Mouse (Mus musculus): ENCODE measurements at regions not wholly inside any gene's neighbourhood (a gene's known extent, or its start where the extent isn't known, plus 50 kb on each side); places are given as distances from the start of the nearest gene placed in this dataset.
"Not testable (repeated sequence)": the region's sequence is repeated elsewhere in the genome, so short reads cannot be mapped to it uniquely, and the experiment has no call there.

DNA sequence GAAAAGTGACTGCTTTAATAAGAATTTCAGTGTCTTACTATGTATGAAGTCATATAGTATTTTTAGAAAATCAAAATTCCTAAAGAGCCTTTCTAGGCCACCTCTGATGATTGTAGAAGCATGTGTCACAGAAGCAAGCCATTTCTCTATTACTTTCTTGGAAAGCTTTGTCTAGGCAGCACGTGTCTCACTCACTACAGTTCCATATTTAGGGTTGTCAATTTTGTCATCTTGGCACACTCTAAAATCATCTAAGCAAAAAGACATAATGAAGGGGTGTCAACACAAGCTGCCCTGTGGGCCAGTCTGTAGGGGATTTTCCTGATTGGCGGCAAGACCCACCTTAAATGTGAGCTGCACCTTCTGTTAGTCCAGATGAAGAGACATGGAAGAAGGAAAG, 723.1 kb upstream of the Brinp1 start:
- in situ Hi-C loops (cut with MboI, MseI): no loop called here

DNA sequence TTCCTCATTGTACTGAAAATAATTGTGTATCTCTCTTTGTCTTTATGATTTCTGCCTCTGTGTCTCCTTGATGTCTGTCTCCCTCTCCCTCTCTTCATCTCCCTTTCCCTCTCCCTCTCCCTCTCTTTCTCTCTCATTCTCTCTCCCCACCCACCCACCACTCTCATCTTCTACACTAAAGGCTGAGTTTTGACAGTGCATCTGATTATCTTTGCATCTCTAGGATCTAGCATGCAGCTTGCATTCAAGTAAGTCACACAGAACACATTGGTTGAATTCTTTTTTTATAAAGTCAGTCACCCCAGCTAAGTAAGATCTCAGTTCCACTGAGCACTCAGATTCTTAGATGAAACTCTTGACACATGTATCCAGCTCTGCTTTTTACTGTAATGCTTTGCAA, 719.3 kb upstream of the Brinp1 start:
- in situ Hi-C loops (cut with MboI, MseI): no loop called here

DNA sequence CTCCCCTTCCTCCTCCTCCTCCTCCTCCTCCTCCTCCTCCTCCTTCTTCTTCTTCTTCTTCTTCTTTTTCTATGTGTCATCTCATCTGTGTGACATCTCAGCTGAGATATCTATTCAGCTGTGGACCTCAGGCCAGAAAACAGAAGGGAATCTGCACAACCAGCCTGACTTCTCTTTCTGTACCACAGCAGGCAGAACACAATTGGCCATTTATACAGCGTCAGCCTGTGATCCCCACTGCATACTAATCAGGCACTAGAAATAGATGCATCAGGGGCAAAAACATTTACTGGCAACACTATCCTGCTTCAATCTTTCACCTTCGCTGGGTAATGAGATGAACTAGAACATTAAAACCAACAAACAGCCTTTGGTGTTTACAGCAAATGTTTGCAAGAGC, 674.7 kb upstream of the Brinp1 start:
- in situ Hi-C loops (cut with MboI, MseI): no loop called here

DNA sequence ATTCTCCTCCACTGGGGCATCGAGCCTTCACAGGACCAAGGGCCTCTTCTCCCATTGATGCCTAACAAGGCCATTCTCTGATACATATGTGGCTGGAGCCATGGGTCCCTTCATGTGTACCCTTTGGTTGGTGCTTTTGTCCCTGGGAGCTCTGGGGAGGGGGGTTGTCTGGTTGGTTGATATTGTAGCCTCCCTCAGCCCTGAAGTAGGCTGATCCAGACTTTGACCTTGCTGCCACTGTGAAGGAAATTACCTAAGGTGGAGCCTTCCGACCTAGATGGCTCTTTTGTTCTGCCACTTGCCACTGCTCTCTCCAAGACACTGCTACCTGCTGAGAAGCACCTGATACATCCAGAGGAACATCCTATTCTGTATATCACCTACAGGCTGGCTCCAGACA, 672.2 kb upstream of the Brinp1 start:
- in situ Hi-C loops (cut with MboI, MseI): not testable (repeated sequence)

DNA sequence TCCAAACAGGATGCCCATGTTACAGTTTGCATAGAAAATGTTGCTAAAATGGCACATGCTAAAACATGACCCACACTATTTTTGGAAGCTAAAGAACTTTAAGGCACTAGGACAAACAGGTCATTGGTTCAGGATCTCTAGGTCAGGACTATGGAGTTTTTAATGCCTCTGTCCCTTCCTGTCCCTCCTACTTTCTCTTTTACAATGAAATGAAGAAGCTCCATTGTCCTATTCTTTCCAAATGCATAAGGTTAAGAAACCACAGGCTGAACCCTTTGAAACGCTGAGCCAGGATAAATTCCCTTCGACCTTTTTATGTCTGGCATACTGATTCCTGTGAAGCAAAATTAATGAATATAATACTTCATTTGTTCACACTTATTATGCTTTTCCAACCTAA, 671.6 kb upstream of the Brinp1 start:
- in situ Hi-C loops (cut with MboI, MseI): no loop called here

DNA sequence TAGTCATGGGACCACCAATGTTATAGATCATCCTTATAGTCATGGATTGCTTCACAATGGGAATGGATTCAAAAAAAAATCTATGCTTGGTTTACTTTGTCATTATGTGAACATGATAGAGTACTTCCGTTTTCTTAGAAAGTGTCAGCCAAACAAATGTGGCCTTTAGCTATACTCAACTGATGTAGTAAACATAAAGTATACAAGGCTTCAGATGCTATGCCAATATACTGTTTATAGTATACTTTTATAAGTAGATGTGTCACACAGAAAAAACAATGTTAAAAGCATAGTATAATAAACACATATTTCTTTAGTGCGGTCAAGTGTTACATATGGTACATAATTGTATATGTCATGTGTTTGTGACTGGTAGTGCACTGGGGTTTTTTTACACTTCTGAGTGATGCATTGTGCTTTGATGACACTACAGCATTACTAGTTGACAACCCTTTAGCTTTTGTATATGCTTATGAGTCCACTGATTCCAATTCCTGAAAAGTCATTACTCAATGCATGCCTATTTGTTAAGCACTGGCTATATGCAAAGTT, 666.9 kb upstream of the Brinp1 start:
- in situ Hi-C loops (cut with MboI, MseI): no loop called here

DNA sequence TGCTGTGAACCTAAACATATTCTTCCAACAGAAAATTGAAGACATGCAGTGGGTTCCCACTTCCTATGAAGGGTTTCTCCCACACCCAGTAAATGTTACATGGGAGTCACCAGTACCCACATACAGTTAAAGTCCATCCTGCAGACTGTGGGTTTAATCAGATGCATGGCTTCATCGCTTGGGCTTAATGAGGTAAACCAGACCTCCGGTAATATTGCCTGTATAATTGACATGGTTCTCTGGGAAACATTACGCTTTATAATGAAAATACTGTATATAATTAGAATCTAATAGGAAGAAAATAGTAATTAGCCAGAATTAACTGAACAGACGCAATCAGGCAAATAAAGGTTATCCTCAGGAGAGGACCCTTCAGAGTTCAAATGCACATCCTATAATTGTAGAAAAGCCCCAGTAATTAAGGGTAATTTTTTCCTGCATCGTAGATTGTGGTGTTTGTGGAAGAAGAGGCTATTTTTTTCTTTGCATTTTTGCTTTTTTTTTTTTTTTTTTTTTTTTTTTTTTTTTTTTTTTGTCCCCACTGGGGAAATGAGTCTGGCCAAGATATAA, 664.0 kb upstream of the Brinp1 start:
- in situ Hi-C loops (cut with MboI, MseI): no loop called here

DNA sequence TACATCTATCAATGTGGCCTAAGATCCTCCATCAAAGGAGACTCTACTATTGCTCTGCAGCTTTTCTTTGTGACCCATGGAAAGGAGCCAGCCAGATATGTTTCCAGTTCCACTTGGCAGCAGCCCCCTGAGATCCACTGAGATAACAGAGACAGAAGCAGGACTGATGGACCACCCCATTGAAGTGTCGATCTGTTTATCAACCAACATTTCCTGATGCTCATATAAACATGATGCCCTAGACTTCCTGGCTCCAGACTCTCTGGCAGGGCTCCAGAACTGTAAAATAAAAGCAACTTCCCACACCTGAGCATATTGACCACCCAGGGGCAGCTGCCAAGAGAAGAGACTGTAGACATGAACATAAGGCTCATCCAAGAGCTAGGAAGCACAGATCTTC, 660.7 kb upstream of the Brinp1 start:
- in situ Hi-C loops (cut with MboI, MseI): no loop called here

DNA sequence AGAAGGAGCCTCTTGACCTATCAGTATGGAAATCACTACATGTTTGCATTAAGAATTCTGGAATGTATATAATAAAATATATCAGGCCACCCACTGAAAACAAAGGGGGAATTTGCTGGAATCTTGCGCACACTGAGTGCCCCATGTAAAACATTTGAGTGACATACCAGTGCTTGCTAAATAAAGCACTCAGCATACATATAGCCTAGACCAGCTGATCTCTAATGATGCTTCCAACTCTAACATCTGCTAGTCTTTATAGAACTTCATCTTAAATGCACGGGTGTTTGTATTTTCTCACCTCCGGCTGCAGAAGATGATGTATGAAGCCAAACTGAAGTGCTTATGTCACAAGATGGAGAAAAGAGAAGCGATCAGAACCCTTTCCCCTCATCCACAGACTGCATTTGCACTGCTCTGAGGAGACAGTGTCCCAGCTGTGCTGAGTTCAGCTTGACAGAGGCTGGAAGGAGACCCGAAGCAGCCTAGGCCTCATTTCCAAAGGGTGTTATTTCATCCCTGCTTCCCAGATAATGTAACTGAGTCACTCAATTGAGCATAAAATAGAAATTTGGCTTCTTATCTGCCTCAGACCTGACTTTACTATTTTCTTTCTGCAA, 657.6 kb upstream of the Brinp1 start:
- in situ Hi-C loops (cut with MboI, MseI): no loop called here

DNA sequence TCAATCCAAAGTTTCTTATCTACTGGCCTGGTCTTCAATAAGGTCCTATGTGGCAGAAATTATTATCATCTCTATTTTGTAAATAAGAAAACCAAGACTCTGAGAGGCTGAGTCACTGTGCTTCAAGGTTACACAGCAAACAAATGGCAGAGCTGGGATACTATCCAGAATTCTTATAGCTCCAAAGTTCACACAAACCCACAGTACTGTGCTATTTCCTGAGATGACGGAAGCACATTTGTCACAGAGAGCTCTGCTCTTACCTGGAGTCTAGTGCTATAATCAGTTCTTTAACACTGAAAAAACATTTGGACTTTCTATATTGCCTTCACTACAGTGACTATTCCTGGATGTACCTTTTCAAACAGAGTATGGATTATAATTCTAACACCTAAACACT, 654.7 kb upstream of the Brinp1 start:
- in situ Hi-C loops (cut with MboI, MseI): no loop called here

DNA sequence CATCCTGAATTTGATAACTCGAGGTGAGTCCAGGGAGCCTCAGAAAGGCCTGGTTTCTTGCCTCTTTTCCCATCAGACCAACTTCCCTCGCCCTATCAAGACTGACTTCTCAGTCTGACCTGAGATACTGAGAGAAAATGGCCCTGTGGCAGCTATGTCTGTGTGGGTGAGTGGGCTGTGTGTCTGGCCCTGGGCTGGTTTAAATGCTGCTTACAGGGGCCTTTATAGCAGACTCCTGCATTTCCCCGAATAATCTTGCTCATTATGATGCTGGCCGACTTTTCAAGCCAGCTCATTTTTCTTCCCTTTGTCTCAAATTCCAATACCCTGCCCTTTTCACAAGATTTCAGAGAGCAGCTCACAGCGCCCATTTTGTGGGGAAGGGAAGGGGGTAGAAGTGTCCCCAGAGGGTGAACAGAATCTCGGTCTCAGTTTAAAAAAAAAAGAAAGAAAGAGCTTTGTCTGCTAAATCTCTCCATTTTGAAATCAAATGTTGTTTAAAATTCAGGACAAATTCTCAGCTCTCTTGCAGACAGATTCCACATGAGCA, 642.9 kb upstream of the Brinp1 start:
- in situ Hi-C loops (cut with MboI, MseI): loop anchor here (10.0 kb wide), 1 partner anchor 1802 kb away; no protein-coding TSS in a partner anchor

DNA sequence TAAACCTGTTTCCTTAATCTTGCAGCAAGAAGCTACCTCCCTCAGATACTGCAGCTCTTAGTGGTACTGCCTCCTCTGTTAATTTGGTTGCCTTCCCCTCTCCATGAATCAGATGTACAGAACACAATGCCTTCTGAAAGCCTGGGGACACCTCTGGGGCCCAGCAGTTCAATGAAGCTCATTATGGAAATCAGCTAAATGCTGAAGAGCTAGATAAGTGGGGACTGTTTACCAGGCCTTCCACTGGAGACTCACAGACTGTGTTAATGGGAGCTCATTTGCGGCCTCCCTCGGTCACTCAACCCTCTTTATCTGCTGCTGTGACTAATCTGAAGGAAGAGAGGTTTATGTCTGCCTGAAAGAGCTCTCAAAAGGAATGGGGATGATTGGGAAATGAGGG, 639.8 kb upstream of the Brinp1 start:
- in situ Hi-C loops (cut with MboI, MseI): loop anchor here (10.0 kb wide), 1 partner anchor 1799 kb away; no protein-coding TSS in a partner anchor

DNA sequence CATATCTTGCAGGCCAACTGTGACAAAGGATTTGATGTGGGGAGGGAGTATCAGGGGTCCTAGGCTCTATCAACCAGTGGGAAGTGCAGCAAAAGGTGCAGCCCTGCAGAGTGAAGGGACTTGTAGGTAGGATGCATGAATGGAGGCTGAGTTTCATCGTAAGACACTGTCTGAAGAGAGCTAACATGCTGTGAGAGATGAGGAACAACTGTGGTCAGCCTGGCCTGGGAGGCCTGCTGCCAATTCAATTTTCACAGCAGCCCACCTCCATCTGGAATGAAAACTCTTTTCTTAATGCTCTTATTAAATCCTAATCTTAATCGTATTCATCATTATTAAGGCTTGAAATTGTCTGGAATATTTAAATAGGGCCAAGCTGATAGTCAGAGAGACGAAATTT, 622.1 kb upstream of the Brinp1 start:
- in situ Hi-C loops (cut with MboI, MseI): no loop called here

DNA sequence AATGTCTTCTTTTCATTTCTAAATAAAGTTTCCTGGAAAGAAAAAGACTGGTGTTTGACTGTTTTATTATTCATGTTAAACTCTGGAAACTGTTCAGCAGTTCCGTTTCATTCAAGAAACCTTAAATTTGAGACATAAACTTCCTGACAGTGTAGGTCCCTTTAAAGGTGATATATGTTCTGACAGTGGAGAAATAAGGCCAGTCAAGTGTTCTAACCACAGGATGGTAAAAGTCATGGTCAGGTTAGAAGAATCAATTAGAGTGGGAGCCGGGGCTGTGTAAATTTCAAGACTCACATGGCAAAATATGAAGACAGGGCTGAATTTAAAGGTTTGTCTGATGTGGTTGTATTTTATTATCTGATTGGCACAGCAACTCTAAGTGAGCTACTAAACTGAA, 593.9 kb upstream of the Brinp1 start:
- in situ Hi-C loops (cut with MboI, MseI): no loop called here

DNA sequence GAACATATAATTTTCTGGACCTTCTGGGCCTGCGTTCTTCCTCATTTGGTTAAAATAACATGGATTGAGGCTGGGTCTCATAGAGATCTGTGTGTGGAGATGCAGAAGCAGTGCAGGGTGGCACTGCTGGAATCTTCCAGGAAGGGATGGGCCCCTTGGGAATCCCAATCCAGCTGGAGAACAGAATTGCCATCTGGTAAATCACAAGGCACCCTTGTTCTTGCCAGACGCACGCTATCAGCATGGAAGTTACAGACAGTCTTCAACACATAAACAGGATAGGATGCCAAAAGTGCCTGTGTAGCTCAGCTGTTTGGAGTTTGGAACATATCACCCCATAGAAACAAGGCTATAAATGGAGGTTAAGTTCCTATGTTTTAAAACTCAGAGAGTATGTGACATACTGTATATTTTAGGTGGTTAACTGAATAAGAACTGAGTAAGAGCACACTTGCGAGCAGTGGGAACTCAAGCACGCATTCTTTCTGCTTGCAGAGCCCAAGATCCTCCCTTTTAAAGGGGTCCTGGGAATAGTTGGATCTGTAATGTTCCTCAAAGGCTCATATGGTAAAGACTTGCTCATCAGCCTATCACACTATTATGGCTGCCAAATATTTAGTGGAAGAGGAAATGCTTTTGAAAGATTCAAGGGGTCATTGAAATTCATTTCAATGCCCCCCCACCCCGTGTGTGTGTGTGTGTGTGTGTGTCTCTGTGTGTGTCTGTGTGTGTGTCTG, 584.1 kb upstream of the Brinp1 start:
- in situ Hi-C loops (cut with MboI, MseI): no loop called here

DNA sequence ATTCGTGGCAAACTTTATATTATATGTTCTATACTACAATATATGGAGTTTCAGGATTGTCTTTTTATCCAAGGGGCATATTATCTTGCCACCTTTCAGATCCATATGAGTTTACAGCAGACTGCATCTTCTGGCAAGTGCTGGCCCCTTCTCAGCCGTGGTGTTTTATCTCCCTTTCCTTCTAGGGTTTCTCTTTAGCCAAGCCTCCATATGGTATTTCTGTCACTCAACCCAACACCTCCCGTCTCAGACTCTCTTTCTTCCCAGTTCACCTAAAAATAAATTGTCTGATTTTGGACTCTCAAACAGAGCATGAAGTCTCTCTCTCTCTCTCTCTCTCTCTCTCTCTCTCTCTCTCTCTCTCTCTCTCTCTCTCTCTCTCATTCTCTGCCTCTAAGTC, 578.9 kb upstream of the Brinp1 start:
- in situ Hi-C loops (cut with MboI, MseI): no loop called here

DNA sequence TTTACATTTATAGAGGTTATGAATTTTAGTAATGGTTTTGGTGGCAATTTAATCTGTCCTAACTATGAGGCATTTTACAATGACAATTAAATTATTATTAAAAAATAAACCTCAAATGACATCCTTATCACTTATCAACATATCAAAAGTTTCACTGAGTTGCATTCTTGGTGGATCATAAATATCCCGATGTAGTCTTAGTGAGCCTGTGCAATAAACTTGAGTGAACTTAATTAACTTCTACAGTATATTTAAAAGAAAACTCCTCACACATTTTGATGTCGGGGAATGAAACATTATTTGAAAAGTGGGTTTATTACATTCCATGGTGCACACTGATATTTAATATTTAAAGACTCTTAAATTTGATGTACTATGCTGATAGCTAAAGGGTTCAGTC, 568.9 kb upstream of the Brinp1 start:
- in situ Hi-C loops (cut with MboI, MseI): no loop called here

DNA sequence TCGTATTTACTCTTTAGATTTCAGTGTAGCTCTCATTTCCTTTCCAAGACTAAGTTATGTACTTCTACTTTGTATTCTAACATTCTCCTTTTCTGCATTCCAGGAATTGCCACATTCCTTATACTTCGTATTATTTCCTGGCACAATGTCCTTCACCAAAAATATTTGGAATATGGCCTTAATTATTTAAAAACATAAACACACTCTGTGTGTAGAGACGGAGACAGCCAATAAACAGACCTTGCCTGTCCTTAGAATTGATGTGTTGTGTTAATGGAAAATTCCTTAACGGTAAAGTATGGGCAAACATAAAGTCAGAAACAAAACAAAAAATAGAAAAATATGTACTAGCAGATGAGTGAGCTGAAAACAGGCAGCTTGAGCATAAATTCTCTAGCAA, 554.1 kb upstream of the Brinp1 start:
- in situ Hi-C loops (cut with MboI, MseI): no loop called here

DNA sequence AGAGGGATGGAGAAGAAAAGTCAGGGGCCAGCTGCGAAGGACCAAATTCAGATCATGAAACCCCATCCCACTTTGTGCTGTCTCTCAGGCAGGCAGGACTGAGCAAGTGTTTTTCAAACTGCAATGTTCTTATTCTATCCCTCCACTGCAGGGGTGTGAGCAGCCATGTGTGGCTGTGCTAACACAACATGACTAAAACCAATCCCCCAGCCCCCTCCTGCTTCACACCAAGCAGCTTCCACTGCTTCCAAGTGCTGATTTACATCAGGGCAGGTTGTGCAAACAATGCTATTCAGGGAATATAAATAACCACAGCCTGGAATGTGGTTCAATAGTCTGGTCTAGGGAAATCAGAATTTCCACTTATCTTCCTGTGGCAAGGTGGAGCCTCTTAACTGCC, 517.0 kb upstream of the Brinp1 start:
- in situ Hi-C loops (cut with MboI, MseI): no loop called here

DNA sequence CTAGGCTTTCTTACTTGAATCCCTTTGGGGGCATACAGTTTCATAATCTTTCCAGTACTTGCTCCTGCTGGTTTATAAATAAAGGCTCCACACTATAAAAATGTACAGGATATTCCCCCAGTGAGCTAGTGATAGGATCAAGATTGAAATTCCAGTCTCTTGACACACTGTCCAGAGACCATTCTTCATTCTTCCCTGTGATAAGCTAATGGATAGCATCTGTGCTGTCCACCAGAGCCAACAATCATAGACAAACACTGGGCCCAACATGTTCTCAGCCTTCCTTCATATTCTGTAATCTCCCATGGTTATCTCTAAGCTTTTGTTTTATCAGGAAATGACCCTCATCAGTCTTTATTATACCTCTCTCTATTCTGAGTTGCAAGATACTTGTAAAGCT, 505.8 kb upstream of the Brinp1 start:
- in situ Hi-C loops (cut with MboI, MseI): no loop called here

DNA sequence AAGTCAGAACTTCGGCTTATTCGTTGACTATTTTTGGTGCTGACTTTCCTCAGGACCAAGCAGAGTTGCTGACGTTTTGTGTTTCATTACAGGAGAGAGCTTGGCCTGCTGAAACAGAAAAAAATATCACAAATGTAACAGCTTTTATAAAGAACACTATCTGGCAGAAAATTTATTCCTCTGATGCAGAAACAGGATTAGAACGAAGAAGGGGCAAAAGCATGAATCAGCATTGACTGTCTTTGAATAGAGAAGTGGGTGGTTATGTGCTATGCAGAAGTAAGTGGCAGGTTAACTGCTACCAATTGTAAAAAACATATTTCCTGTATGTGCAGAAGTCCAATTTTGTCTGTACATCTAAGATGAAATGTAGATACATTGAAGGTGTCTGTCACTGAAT, 502.2 kb upstream of the Brinp1 start:
- in situ Hi-C loops (cut with MboI, MseI): no loop called here

DNA sequence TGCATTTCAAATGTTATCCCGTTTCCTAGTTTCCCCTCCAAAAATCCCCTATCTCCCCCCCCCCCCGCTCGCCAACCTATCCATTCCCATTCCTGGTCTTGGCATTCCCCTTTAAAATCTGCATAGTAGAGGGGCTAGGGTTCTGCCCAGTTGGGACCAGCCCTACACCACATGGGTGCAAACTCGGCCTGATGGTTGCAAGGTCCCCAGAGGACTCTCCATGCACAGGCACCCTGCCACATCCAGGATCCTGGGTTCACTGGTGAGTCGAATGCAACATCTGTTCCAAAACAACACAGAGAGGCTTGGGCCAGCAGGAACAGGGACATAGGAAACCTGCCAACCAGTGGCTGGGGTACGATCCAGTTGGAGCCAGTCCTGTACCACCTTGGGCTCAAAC, 492.0 kb upstream of the Brinp1 start:
- in situ Hi-C loops (cut with MboI, MseI): no loop called here

DNA sequence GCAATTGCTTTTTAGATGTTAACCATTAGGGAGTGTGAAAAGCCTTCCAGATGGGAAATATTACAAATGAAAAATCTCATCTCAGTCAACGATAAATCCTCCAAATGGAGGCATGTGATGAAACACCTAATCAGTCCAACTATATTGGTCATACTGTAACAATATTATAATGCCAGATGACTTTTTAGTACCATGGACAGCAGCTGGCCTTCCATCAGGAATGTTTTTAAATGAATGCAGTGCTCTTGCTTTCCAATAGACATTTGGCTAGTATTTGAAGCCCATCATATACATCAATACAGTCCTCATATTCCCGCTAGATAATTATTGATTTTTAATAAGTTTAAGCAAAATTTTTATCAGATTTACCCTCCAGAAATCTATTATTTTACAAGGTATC, 489.8 kb upstream of the Brinp1 start:
- in situ Hi-C loops (cut with MboI, MseI): no loop called here

Data from regulatory T cell (primary cell).